Mouse (Mus musculus) heart, postnatal 4 days (tissue): Measurements from ENCODE around the gene 2210418O10Rik. TPM values are rescaled to one million over a fixed set of nuclear protein-coding genes. Genes with fewer than 3 reads are reported as not detected.
"Not testable (repeated sequence)": the region's sequence is repeated elsewhere in the genome, so short reads cannot be mapped to it uniquely, and the experiment has no call there.

ENCODE experiments used
- DNase-seq: peaks from one replicate; pipeline ENCODE4 v3.0.0; 2021
- total RNA-seq, 2 experiments: library from RNA; stranded (reverse); gene quantifications; 2 replicates each; pipeline ENCODE4 v1.2.3; 2021

The 2210418O10Rik gene
- 1 to 10 TPM; 1.5 to 9.8 TPM for total RNA-seq

GRCm38 (mm10) chr2:176226269-176226668 is at the start of gene 2210418O10Rik:
2210418O10Rik (plus strand) TSS chr2:176226569.
- DNase-seq: not testable (repeated sequence)

DNA sequence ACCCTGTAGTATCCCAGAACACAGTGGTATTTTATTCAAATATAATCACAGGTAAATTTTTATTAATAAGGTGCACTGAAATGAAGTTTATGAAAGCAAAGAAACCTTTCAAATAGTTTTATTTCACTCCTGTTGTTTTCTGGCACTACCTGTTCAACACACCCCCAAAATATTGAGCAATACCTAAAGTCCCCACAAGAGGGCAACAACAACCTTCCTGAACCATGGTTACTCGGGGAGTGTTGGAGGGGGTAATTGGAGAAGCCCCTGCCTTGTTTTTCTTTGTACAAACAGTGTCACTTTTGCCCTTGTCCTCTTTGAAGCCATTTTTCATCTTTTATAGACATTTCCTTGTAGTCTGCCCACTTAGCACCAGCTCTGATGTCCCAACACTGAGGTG is 22.1 kb downstream of the 2210418O10Rik start:
- DNase-seq: not testable (repeated sequence)

Other genes with a start within 250 kb of the 2210418O10Rik start
- 10 to 100 TPM in 1 of 2 experiments, 1 to 10 TPM in 1; 5.3 to 11.8 TPM for gene Gm2004, start 76.7 kb upstream of the 2210418O10Rik start, total RNA-seq
- gene Gm11009, start 92.9 kb downstream of the 2210418O10Rik start, total RNA-seq: not detected
- gene Gm14435, start 197.0 kb downstream of the 2210418O10Rik start, total RNA-seq: 10 to 100 TPM in 1 of 2 experiments, 1 to 10 TPM in 1; 10.0 to 11.0 TPM